Comparison of ENCODE assay signal across 21 mouse cellular contexts in genomic region chr17:75333759-75334158, GRCm38 (mm10).
"Had no signal": no experiment of that assay in that cellular context is flagged by ENCODE, and none has a peak within 500 bp of the region (broad histone marks: within the 10 kb centered on the region; RNA-seq: fewer than 3 reads in every experiment).

No protein-coding gene starts in this region.

- H3K4me1 ChIP-seq: hindbrain, embryonic 13.5 days; hindbrain, embryonic 15.5 days; liver, embryonic 12.5 days had no signal

- H3K27ac ChIP-seq: gastrocnemius, adult 2 months; hindbrain, embryonic 13.5 days; hindbrain, embryonic 15.5 days; hindbrain, postnatal 0 days; limb, embryonic 13.5 days; limb, embryonic 15.5 days; liver, embryonic 12.5 days; liver, embryonic 14.5 days had no signal

- H3K4me3 ChIP-seq: gastrocnemius, adult 2 months; hindbrain, embryonic 13.5 days; hindbrain, embryonic 15.5 days; limb, embryonic 13.5 days; limb, embryonic 15.5 days; liver, embryonic 12.5 days had no signal

- ATAC-seq: hindbrain, postnatal 0 days; liver, embryonic 12.5 days had no signal

- H3K9me3 ChIP-seq: hindbrain, embryonic 13.5 days; hindbrain, embryonic 15.5 days; limb, embryonic 13.5 days; limb, embryonic 15.5 days; liver, embryonic 12.5 days had no signal

- H3K27me3 ChIP-seq: hindbrain, embryonic 13.5 days; hindbrain, embryonic 15.5 days; limb, embryonic 13.5 days; limb, embryonic 15.5 days; liver, embryonic 12.5 days had no signal

- H3K36me3 ChIP-seq: hindbrain, embryonic 13.5 days; hindbrain, embryonic 15.5 days; liver, embryonic 12.5 days had no signal

- H3K9ac ChIP-seq: hindbrain, embryonic 13.5 days; hindbrain, embryonic 15.5 days; limb, embryonic 13.5 days; limb, embryonic 15.5 days; liver, embryonic 12.5 days; liver, embryonic 14.5 days had no signal

- H3K4me2 ChIP-seq: heart, embryonic 11.5 days; hindbrain, embryonic 13.5 days; hindbrain, embryonic 15.5 days; limb, embryonic 13.5 days; limb, embryonic 15.5 days; liver, embryonic 12.5 days had no signal

- DNase-seq: gastrocnemius, adult 2 months; gastrocnemius, postnatal 10 days; gastrocnemius, postnatal 25 days; heart, adult 18-20 months; heart, postnatal 10 days; heart, postnatal 36 days; kidney, adult 18-20 months; kidney, adult 8-10 months; kidney, postnatal 14 days; kidney, postnatal 36 days; layer of hippocampus, adult 9-11 months; layer of hippocampus, postnatal 36 days; left cerebral cortex, postnatal 4 days had no signal
